ENCODE assay signal across 20 mouse cellular contexts in the genomic region with DNA sequence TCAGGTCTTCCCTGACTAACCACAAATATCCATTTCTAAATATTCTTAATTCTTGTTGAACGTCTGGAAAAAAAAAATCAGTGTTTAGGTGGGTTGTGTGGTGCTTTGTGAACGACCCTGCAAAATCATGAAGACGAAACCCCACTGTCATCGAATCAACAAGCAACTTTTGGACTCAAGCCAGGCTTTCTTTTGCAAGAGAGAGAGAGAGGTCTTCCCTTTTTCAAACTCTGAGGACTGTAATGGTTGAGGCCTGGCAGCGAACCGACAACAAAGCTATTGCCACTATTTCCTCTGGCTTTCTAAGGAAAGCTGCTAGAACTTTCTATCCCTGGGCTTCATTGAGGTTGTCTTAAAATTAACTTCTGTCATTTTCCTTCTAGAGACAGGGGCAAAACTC. TPM values are rescaled to one million over a fixed set of nuclear protein-coding genes. Genes with fewer than 3 reads are reported as not detected.
A peak's percentile ranks its signal among the peaks of the same experiment; 100 is the strongest.
DNase-seq lines count a peak whose midpoint lies in the region; ATAC-seq and TF ChIP-seq lines count a peak whose summit lies in the region.
"Had no signal": no experiment of that assay in that cellular context is flagged by ENCODE, and none has a peak within 500 bp of the region (broad histone marks: within the 10 kb centered on the region; RNA-seq: fewer than 3 reads in every experiment).

No protein-coding gene starts in this region.

- no peaks in the 10 kb centered on the region for H3K9me3 ChIP-seq in hindbrain, postnatal 0 days (ENCODE audit: low read length)
- no peaks in the 10 kb centered on the region for H3K9me3 ChIP-seq in hindbrain, embryonic 10.5 days
- H3K9me3 ChIP-seq: embryonic facial prominence, embryonic 12.5 days; hindbrain, embryonic 12.5 days; kidney, embryonic 15.5 days; midbrain, embryonic 10.5 days had no signal

- no peaks in the 10 kb centered on the region for H3K4me1 ChIP-seq in hindbrain, postnatal 0 days (ENCODE audit: insufficient read depth, low read length)
- no peaks in the 10 kb centered on the region for H3K4me1 ChIP-seq in hindbrain, embryonic 10.5 days (replicated peaks)
- H3K4me1 ChIP-seq in bone marrow, adult 2 months (ENCODE audit: control insufficient read depth, insufficient read depth, low read length), result no peaks in the 10 kb centered on the region; the same call in 1 of the 2 replicates
- H3K4me1 ChIP-seq: embryonic facial prominence, embryonic 12.5 days; hindbrain, embryonic 12.5 days; midbrain, embryonic 10.5 days had no signal

- H3K27me3 ChIP-seq in hindbrain, postnatal 0 days (ENCODE audit: insufficient read depth, low read length), result no peaks in the 10 kb centered on the region
- H3K27me3 ChIP-seq in hindbrain, embryonic 10.5 days (ENCODE audit: insufficient read depth, poor library complexity, severe bottlenecking), result no peaks in the 10 kb centered on the region
- H3K27me3 ChIP-seq: embryonic facial prominence, embryonic 12.5 days; hindbrain, embryonic 12.5 days; kidney, embryonic 15.5 days had no signal

- H3K36me3 ChIP-seq in hindbrain, postnatal 0 days (ENCODE audit: insufficient read depth, low read length), result no peaks in the 10 kb centered on the region
- H3K36me3 ChIP-seq in hindbrain, embryonic 10.5 days, result no peaks in the 10 kb centered on the region
- H3K36me3 ChIP-seq in macrophage (ENCODE audit: inconsistent target), result no peaks in the 10 kb centered on the region
- H3K36me3 ChIP-seq: embryonic facial prominence, embryonic 12.5 days; hindbrain, embryonic 12.5 days; kidney, embryonic 15.5 days; midbrain, embryonic 10.5 days had no signal

- ATAC-seq in hindbrain, postnatal 0 days, result no peak
- ATAC-seq: forebrain, postnatal 0 days had no signal

- peaks cover 44% of the 10 kb centered on the region for H3K79me2 ChIP-seq in macrophage (ENCODE audit: inconsistent target)

- H3K4me2 ChIP-seq in hindbrain, postnatal 0 days (ENCODE audit: low read depth, low read length), result no peak overlapping the region
- H3K4me2 ChIP-seq: embryonic facial prominence, embryonic 12.5 days; hindbrain, embryonic 12.5 days; kidney, embryonic 15.5 days had no signal

- TF ChIP-seq CTCF in hindbrain, postnatal 0 days (IDR thresholded peaks at IDR 0.05; ENCODE audit: low read depth), result no peak
- no peak for TF ChIP-seq CTCF in bone marrow, adult 2 months (IDR thresholded peaks at IDR 0.05; ENCODE audit: control insufficient read depth, insufficient read depth, low read length)

- peak; percentile 20 for DNase-seq in hindbrain, postnatal 0 days (ENCODE audit: low spot score)
- no peak for DNase-seq in hindbrain, embryonic 10.5 days (ENCODE audit: low spot score)
- DNase-seq in lung, postnatal 14 days, result peak; percentile 23
- DNase-seq in lung, postnatal 25 days (ENCODE audit: low spot score), result no peak
- DNase-seq in B cell, adult 2 months, result no peak
- DNase-seq in frontal cortex, postnatal 25 days (ENCODE audit: low spot score in 2 of 2), result no peak
- DNase-seq: cerebellum, adult 11-12 months; forebrain, postnatal 0 days; gastrocnemius, adult 2 months; layer of hippocampus, postnatal 36 days; right cerebral cortex, postnatal 14 days; thymus, adult 18-20 months had no signal

- WGBS in hindbrain, postnatal 0 days, result 43% methylated on average over 6 of the region's 6 CpGs
- 83% methylated on average over 6 of the region's 6 CpGs for WGBS in hindbrain, embryonic 10.5 days
- 13% methylated on average over 6 of the region's 6 CpGs for WGBS in bone marrow, adult 2 months
- WGBS in macrophage (ENCODE audit: missing documents), result 6% methylated on average over 6 of the region's 6 CpGs

- no peak overlapping the region for H3K9ac ChIP-seq in hindbrain, postnatal 0 days (replicated peaks; ENCODE audit: low read length)
- H3K9ac ChIP-seq: embryonic facial prominence, embryonic 12.5 days; forebrain, postnatal 0 days; hindbrain, embryonic 12.5 days; kidney, embryonic 15.5 days; liver, embryonic 14.5 days had no signal

- H3K27ac ChIP-seq in hindbrain, postnatal 0 days, result no peak overlapping the region
- no peak overlapping the region for H3K27ac ChIP-seq in hindbrain, embryonic 10.5 days
- H3K27ac ChIP-seq in bone marrow, adult 2 months (ENCODE audit: control insufficient read depth, insufficient read depth, low read depth, low read length, poor library complexity), result peak overlapping the region; percentile 60; the same call in 1 of the 2 replicates
- H3K27ac ChIP-seq in macrophage, result peak overlapping the region; percentile 94
- H3K27ac ChIP-seq: embryonic facial prominence, embryonic 12.5 days; gastrocnemius, adult 2 months; hindbrain, embryonic 12.5 days; kidney, embryonic 15.5 days; liver, embryonic 14.5 days; midbrain, embryonic 10.5 days had no signal

- no peak for TF ChIP-seq POLR2A in bone marrow, adult 2 months (IDR thresholded peaks at IDR 0.05; ENCODE audit: borderline replicate concordance, control insufficient read depth, low read depth, low read length)

- H3K4me3 ChIP-seq in hindbrain, postnatal 0 days (ENCODE audit: low read length), result no peak overlapping the region
- no peak overlapping the region for H3K4me3 ChIP-seq in hindbrain, embryonic 10.5 days
- no peak overlapping the region for H3K4me3 ChIP-seq in bone marrow, adult 2 months (replicated peaks; ENCODE audit: control insufficient read depth, low read depth, low read length)
- H3K4me3 ChIP-seq in macrophage (ENCODE audit: inconsistent target), result no peak overlapping the region; the same call in 1 of the 2 replicates
- H3K4me3 ChIP-seq: embryonic facial prominence, embryonic 12.5 days; hindbrain, embryonic 12.5 days; kidney, embryonic 15.5 days; midbrain, embryonic 10.5 days had no signal

RNA-seq across cellular contexts. Expression of a gene that starts 0.7 kb away (rescaled TPM):
- 6.0 and 10.3 TPM in 2 replicates for total RNA-seq in hindbrain, postnatal 0 days (2014; rRNA removed)
- 3.6 and 4.7 TPM in 2 replicates for polyA plus RNA-seq in hindbrain, postnatal 0 days (2015; fragmentation: Nextera tagmentation; extraction: Ambion mirVana)
- polyA plus RNA-seq in hindbrain, embryonic 10.5 days (2016; fragmentation: Nextera tagmentation; extraction: Ambion mirVana), result 3.0 and 3.8 TPM in 2 replicates
- polyA plus RNA-seq in bone marrow, adult 2 months (2011; ENCODE audit: insufficient read depth, insufficient read length, low replicate concordance, missing spikeins), result 7.9 and 13.4 TPM in 2 replicates
- total RNA-seq in macrophage (2018; cell fraction: chromatin; rRNA removed), result 1,000 to 10,000 TPM in 1 of 26 experiments, 100 to 1,000 TPM in 23, 10 to 100 TPM in 2; 34.8 to 1,051 (median 333) TPM
- 100 to 1,000 TPM in 15 of 26 experiments, 10 to 100 TPM in 11; 59.1 to 579 (median 243) TPM for total RNA-seq in macrophage (2018; cell fraction: cytosol; rRNA removed)
- total RNA-seq in macrophage (2018; cell fraction: nucleus; rRNA removed), result 1,000 to 10,000 TPM in 7 of 26 experiments, 100 to 1,000 TPM in 19; 105 to 2,075 (median 421) TPM
- polyA plus RNA-seq in macrophage (2018), result 311 to 697 TPM (median 500 TPM) in 3 replicates

RNA-seq across cellular contexts. Expression of a gene that starts 54.2 kb away (rescaled TPM):
- total RNA-seq in hindbrain, postnatal 0 days (2014; rRNA removed), result 0.10 and 0.29 TPM in 2 replicates
- 0.23 and 0.25 TPM in 2 replicates for polyA plus RNA-seq in hindbrain, postnatal 0 days (2015; fragmentation: Nextera tagmentation; extraction: Ambion mirVana)
- polyA plus RNA-seq in hindbrain, embryonic 10.5 days (2016; fragmentation: Nextera tagmentation; extraction: Ambion mirVana), result not detected in 2 replicates
- polyA plus RNA-seq in bone marrow, adult 2 months (2011; ENCODE audit: insufficient read depth, insufficient read length, low replicate concordance, missing spikeins), result not detected in 2 replicates
- total RNA-seq in macrophage (2018; cell fraction: chromatin; rRNA removed), result under 1 TPM in 10 of 26 experiments, not detected in 16; 0.18 to 0.47 (median 0.21) TPM
- under 1 TPM in 7 of 26 experiments, not detected in 19; 0.03 to 0.06 (median 0.04) TPM for total RNA-seq in macrophage (2018; cell fraction: cytosol; rRNA removed)
- total RNA-seq in macrophage (2018; cell fraction: nucleus; rRNA removed), result under 1 TPM in 12 of 26 experiments, not detected in 14; 0.12 to 0.77 (median 0.22) TPM
- not detected in 3 replicates for polyA plus RNA-seq in macrophage (2018)
- total RNA-seq: heart, adult 18-20 months had no signal
- polyA plus RNA-seq: hindbrain, embryonic 12.5 days had no signal

Comparison
In these comparisons a context has a peak if more than half of its experiments do, and no peak if none do; other contexts are left out.
1. DNase-seq: peak in hindbrain, postnatal 0 days (single experiment) and lung, postnatal 14 days (single experiment); none in hindbrain, embryonic 10.5 days (single experiment), lung, postnatal 25 days (single experiment), B cell, adult 2 months (0 of 2) and frontal cortex, postnatal 25 days (0 of 2).
2. H3K27ac ChIP-seq: peak in bone marrow, adult 2 months (single experiment) and macrophage (single experiment); none in hindbrain, postnatal 0 days (single experiment) and hindbrain, embryonic 10.5 days (single experiment).
3. RNA of a gene that starts 0.7 kb away (polyA plus RNA-seq): 311 to 697 TPM in macrophage; 7.9 to 13.4 TPM in bone marrow, adult 2 months, 3.6 to 4.7 TPM in hindbrain, postnatal 0 days and 3.0 to 3.8 TPM in hindbrain, embryonic 10.5 days; every median in the first group is over 10 times any median in the second.